Mouse (Mus musculus) gastrocnemius, postnatal 25 days (tissue): ENCODE measurements around the gene Sh3bp1. TPM values are rescaled to one million over a fixed set of nuclear protein-coding genes. Genes with fewer than 3 reads are reported as not detected.

ENCODE experiments used
- DNase-seq: peaks from one replicate; pipeline ENCODE4 v3.0.0; 2022
- total RNA-seq, 2 experiments: library from RNA; stranded (reverse); gene quantifications; 1 replicate in 1 of 2; 2 replicates in 1 of 2; pipeline ENCODE4 v1.2.3; 2021

The Sh3bp1 gene
- total RNA-seq, 2 experiments from 2014 or later = 2.6 to 3.1 TPM

DNA sequence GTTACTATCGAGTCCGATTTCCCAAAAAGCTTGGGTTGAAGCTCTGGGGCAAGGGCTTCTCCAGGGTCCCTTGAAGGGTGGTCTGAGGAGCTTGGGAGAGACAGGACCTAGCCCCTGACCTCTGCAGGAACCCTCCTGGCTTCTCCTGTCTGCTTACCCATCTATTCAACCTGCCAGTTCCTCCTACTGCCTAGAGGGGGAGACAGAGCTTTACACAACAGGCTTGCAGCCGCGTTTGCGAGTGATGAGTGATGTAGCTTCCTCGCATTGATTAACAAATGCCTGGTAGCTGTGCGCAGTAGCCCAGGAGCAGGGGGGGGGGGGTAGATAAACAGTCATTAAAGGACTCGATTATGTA, 16.1 kb downstream of the Sh3bp1 start:
- no peak for DNase-seq

DNA sequence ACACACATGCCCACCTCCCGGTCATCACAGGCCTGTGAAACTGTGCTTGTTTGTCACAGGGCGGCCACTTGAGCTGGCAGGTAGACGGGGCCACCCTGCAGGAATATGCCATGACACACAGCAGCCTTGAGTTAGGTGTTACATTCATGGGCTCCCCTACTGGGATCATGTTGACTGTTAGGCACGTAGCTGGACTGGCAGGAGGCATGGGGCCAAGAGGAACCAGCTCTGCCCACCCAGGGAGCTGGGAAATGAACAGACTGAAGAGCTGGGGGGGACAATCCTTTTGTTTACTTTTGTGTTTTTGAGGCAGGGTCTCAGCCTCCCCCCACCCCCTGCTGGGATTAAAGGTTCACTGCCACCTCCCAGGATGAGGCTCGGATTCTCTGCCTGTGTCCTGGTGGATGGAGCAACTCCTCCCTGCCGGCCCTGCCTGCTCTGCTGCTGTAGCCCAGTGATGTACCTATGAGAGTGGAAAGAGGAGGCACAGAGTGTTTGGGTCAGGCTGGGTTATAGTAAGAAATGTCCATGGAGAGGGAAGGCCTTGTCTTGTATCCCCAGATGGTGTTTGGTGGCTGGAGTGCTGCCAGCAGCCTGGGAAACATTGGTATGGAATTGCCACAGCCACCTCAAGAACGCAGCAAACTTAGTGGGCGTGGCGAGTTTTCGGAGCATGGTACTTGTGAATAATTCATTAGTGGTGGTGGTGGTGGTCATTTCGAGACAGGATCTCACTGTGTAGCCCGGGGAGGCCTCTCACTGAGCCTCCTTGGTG, 16.7 kb downstream of the Sh3bp1 start:
- DNase-seq = no peak

DNA sequence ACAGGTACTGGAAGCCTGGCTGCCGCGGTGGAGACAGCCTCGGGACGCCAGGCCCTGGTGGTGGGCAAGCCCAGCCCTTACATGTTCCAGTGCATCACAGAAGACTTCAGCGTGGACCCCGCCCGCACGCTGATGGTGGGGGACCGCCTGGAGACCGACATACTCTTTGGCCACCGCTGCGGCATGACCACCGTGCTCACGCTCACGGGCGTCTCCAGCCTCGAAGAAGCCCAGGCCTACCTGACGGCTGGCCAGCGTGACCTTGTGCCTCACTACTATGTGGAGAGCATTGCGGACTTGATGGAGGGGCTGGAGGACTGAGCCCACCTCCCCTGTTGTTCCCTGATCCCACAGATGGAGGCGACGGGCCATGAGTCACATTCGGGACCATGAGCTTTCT, 18.6 kb downstream of the Sh3bp1 start:
- no peak for DNase-seq

DNA sequence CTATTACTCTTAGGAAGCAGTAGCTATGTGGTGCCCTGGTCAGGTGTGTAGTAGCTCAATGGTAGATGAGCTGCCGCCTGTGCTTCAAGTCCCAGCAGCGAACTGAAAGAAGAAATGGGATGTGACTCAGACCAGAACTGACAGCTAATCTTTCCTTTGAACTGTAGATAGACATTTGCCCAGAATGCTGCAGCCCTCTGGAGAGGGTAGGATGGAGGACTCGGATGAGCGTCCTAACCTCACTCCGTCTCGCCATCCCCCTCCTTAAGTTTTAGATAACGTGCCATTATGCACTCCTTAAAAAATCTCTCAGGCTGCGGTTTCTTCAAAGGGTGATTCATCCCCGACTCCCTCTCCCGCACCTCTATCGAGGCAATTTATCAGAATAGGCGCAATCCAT, 20.3 kb downstream of the Sh3bp1 start:
- DNase-seq = no peak

DNA sequence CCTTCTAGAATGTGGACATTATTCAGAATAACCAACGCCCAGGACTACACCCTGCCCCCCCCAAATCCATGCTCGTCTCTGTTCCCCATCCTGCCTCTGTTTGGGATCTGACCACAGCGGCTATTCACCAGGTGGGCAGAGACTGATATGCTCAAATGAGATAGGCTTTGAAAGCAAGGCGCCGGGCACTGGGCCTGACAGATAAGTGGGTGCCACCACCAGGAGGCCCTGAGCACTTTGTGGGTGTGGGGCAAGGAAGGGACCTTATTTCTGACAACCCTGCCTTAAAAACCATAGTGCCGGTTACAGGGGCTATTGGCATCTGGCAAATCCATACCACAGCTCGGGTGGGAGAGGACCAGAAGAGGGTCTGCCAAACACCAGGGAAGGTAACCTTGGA, 23.1 kb downstream of the Sh3bp1 start:
- DNase-seq = no peak

DNA sequence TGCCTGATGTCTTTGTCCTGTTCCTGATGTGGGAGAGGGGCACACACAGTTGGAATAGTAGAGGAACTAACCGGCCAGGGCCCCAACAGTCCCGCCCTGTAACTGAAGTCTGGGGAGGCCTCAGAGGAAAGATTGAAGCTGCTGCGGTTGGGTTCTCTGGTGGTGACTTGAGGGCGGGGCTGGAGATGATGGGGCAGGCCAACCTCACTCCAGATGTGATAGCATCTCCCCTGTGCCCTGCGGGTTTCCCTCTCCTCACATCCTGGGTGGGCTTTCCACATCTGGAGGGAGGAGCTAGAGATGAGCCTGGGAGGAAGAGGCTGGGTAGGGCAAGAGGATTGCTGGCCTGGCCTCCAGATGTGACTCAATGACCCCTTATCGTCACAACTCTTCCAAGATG, 24.0 kb downstream of the Sh3bp1 start:
- no peak for DNase-seq

DNA sequence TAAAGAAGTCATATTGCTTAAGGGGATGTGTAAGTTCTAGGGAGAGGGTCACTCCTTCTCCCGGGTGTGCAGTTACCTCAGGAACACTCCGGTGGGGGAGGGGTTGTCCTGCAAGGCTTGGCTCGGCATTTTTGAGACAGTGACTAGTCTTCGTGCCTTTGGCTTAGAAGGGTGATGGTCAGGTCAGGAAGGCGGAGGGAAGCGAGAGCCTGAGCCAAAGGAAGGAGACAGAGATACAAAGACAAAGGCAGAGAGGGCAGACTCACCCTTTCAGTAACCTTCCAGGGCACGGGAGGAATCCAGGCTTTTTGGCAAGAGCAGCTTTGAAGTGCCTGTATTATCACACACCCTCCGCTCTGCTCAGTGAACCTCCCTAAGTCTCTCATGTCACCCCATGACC, 25.6 kb downstream of the Sh3bp1 start:
- DNase-seq = no peak

DNA sequence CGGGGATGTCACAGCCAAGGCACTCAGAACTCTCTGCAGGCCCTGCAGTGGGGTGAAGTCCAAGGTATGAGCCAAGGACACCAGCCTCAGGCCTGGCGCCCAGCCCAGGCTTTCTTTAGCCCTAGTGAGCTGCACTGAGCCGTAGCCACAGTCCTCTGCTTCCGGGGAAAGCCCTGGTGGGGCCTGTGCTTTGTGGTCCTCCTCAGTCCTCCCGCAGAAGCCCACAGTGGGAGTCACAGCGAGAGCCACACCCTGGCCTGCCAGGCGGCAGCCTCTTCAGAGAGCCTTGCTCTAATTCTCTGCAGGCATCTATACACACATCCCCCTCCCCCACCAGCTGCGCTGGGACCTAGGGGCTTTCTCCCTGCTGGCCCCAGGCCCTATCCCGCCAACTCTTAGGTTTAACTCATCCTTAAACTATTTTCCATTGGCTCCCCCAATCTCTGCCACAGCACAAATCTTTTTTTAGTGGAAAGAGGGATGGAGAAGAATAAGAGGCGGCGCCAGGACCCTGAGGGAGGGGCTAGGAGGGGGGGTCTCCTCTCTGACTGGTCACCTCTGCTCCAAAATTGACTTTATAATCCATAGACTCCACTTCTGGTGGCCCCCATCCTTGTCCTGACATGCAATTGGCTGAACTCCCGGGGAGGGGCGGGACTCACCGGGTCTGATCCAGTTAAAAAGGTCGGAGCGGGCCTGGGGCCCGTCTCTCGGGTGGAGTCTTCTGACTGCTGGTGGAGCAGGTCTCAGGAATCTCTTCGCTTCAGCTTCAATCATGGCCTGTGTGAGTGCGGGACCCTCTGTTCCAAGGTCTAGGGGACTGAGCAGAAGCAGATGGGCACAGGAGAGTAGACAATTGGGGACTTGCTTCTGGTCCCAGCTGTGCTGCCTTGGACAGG, 26.7 kb downstream of the Sh3bp1 start, which contains the start of gene Lgals1:
TSS of gene Lgals1 (plus strand) at position 705 of the 899 bp plus-strand sequence.
- DNase-seq = peak; percentile 92

DNA sequence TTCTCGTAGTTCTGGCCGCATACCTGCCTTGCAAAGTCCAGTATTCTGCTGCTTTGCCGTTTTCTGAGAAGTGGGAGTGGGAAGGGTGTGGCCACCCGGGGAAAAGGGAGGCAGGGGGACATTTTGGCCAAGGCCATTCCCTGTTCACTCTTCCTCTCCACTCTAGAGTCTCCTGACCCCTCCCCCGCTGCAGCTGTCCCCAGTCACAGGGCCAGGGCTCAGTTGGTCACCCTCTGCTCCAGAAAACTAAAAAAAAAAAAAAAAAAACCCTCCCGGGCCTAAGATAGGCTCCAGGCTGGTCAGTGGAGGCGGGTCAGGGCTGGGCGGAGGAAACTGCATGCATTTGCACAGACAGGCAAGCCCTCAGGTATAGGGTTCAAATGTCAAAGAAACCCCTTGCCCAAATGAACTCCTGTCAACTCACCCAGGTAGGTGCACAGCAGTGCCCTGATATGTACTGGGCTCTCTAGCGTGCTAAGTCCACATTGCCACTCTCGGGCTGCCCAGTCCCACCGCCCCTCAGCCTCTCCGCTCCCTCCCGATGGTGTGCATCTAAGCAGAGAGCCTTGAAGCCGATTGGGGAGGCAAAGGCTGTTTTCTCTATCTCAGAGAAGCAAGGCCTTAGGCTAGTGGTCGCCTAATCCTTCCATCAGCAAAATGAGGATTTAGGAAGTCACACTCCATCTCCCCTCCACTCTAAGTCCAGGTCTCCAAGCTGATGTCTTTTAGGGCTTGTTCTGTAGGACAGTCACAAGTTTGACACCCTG, 27.6 kb downstream of the Sh3bp1 start:
- peak; percentile 59 for DNase-seq

DNA sequence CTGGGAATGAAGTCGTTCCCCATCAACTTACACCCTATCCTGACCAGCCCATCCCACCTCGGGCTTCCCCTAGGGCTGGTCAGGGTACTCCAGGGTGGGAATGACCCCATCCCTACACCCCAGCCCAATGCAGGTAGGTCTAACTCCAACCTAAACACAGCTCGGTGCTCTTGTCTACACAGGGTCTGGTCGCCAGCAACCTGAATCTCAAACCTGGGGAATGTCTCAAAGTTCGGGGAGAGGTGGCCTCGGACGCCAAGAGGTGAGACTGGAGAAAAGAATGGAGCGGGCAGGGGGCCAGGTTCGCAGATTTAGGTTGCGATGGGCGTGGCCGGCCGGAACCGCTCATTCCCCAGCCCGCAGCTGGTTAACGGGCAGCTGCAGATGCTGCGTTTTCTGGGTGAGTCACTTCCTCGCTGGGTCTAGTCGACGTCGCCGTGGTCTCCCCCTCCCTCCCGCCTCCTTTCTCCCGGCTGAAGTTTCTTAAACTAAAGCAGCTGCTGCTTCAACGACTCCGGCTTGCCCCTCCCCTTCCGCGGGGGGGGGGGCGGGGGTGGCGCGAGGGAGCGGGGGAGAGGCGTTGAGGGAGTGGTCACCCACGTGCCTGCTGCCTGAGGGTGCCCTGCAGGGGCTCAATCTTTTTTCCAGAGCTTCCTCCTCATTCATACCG, 28.4 kb downstream of the Sh3bp1 start:
- peak; percentile 92 for DNase-seq

DNA sequence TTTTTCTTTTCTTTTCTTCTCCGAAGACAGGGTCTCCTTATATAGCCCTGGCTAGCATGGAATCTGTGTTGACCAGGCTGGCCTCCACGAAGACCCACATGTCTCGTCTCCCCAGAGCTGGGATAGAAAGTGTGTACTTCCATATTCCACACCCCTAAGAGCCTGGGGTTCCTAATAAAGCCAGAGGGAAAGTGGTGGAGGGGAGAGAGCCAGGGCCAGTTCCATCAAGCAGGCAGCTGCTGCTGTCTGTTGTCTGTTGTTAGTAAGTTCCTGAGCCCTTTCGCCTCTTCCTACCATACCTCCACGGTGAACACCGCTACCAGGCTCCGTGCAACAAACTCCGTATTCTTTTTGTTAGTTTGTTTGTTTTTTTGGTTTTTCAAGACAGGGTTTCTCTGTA, 29.0 kb downstream of the Sh3bp1 start:
- DNase-seq = no peak

DNA sequence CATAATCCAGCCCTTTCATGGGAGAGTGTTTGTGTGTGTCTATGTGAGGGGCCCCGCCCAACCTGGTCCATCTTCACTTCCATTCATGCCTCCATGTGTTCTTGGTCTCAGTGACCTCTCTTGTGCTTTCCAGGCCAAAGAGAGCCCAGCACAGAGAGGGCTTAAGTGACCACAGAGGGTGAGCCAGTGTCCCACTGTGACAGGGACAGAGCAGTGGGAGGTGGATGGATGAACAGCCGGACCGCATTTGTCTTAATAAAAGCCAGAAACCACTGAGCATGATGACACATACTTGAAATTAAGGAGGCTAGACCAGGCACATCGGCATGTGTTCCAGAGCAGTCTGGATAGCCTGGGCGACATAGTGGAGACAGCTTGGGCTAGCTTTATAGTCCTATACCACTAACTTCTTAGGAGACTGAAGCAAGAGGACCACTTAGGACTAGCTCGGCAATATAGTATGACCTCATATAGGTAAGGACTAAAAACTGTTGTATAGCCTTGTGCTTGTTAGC, 30.7 kb downstream of the Sh3bp1 start:
- no peak for DNase-seq

DNA sequence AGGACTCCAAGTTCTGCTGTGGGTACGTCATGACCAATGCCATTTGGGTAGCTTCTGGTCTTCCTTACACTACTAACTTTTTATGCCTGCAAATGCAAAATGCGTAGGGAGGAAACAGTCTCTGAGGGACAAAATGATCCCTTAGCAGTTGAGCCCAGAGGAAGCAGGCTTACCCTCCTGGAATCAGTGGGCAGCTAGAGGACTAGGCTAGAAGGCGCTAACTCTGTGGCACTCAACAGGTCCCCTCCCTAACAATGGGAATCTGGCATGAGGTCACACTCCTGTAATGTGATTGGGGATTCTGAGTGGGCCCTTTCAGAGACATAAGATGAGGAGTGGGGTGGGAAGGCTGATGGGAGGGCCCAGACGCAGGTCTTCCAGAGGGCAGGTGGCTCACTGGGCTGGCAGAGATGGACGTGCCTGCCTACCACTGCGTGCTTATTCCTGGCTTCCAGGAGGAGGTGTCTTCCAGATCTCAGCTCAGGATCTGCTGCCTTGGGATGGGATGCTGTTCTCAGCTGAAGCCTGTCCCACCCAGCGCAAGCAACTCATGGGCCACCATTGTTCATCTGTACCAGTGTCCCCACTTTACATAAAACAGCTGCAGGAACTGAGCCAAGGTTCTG, 31.3 kb downstream of the Sh3bp1 start:
- DNase-seq = no peak

DNA sequence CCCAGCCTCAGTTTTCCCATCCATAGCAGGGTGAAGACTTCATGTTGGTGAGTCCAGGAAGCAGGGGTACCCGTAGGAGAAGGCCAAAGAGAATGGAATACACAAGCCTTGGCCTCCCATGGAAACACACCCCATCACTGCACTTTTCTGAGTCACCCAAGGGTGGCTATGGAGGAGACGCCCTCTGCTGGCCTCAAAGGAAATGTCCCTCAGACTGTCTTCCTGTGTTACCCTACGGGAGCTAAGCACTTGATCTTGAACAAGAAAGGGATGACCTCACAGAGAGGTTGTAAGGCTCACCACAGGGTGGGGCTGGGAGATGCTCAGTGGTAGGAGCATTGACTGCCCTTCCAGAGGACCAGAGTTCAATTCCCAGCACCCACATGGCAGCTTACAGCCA, 32.0 kb downstream of the Sh3bp1 start:
- peak; percentile 49 for DNase-seq

DNA sequence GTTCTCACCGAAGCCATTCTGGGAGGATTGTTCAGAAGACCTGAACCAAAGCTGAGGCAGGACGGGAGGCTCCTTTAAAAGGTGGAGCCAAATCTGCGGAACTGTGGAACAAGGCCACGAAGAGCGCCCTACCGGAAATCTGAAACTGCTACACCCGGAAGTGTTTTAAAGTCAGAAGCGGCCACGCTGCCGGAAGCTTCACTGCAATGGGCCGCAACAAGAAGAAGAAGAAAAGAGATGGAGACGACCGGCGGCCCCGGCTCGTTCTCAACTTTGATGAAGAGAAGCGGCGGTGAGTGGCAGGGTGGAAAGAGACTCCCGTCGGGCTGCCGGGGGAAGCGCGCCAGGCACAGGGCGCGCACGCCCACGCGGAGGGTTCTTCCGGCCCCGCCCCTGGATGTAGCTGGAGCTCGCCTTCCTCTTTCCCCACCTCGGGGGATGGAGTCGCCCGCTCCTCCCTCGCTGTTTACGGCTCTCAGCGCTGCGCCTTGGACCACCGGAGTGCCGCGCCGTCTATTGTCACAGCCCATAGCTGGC, 35.3 kb downstream of the Sh3bp1 start, which contains the start of gene Nol12:
TSS of gene Nol12 (plus strand) at position 150 of the 537 bp plus-strand sequence.
- DNase-seq = peak; percentile 76

DNA sequence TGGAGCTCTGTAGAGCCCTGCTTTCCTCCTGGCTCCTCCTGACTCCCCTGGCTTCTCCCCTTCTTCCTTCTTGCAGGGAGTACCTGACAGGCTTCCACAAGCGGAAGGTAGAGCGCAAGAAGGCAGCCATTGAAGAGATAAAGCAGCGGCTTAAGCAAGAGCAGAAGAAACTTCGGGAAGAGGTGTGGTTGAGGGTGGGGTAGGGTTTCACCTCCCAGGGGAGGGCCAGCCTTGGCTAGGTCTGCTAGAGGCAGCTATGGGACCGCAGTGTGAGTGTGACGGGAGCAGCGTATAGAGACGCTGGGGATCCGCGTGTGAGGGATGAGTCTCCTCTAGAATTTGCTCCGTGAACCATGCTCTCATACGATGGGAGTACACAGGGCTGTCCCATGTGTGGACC, 36.8 kb downstream of the Sh3bp1 start:
- no peak for DNase-seq

DNA sequence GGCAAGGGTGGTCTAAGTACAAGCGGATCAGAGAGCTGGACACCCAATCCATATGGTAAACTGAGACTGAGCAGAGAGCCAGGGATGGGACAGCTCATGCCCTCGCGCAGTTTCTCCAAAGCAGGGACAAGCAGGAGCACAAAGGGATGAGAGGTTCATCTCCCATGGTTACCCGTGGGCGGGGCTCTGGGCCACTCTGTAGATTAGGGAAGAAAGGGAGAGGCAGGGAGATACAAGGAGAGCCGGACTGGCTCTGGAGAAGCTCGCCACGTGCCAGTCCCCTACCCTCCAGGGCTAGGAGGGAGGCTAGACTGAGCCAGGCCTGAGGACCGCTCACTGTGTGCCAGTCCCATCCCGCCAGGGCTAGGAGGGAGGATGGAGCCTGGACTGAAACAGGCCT, 37.7 kb downstream of the Sh3bp1 start:
- DNase-seq = no peak

DNA sequence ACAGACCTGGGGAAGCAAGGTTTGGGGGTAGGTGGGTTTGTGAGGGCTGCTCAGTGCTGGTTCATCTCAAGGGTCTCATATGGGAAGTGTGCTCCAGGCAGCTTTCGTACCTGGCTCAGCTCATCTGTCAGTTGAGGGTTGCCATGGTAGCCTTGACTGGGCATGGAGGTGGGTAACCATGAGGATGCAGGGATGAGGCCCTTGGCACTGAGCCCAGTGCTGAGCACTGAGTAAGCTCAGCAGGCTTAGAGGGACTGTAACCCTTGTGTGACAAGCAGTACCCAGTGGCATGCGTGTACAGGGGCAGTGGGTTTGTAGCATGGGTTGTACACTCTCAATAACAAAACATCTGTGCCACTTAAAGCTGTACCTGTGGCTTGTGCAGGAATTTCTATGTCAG, 38.4 kb downstream of the Sh3bp1 start:
- DNase-seq = no peak

DNA sequence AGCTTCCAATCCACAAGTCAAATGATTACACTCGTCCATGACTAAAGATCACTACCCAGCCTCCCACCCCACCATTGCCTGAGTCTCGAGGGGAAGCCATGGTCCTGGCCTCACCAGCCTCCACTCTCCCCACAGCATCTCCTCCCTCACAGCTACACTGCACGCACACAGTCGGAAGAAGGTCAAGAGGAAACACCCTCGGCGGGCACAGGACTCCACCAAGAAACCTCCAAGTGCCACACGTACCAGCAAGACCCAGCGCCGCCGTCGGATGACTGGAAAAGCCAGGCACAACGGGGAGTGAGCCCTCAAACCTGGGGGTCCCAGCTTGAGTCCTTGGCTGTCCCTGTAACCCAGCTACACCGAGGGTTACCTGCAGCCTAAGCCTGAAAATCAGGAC, 40.8 kb downstream of the Sh3bp1 start:
- DNase-seq = no peak

DNA sequence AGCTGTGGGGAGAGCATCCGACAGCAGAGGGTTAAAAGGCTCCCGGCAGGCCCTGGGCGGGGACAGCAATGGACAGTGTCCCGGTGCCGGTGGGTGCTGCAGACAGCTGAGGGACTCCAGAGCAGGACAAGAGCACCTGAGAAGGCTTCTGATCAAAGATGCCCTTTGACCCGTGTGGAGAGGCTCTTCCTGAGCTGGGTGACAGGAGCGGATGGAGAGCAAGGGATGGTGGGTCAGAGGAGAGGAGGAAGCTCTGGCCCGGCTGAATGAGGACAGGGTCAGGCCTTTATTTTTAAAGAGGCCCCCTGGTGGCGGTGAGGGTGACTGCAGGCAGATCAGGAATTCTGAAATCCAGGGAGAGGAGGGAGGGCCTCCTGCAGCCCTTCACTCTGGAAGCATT, 43.1 kb downstream of the Sh3bp1 start:
- peak; percentile 74 for DNase-seq

DNA sequence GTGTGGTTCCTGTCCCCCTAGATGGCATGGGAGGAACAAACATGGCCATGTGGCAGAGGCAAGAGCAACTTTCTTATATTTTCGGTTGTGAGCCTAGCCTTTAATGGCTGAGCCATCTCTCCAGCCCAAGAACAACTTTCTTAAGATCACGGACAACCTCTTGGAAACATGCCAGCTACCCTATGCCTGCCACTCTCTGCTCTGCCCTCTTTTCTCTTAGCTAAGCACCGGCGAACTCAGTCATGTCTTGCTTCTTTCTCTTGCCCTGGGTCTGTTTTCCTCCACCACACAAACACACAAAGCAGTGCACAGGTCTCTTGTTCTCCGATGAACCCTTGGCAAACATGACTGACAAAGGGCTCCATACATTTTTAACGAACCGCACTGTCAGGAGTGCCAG, 46.7 kb downstream of the Sh3bp1 start:
- DNase-seq = no peak
